13 mouse cellular contexts compared by ENCODE assay signal in the genomic region with DNA sequence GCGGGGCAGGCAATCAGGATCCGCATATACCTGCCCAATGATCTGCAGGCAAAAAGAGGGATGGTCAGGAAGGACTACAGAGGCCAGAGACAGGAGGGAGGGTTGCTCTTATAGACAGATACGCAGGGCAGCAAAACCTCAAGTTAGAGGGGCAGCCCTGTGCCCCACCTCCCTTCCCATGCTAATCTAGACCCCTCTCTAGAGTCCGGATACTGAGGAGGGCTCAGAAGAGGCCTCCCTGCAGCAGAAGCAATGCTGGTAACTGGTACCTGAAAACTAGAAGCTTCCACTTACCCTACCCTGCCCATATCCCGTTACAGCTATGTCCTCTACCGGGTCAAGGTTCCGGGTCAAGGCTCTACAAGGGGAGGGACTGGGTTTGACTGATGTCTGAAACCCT. TPM values are rescaled to one million over a fixed set of nuclear protein-coding genes. Genes with fewer than 3 reads are reported as not detected.
DNase-seq lines count a peak whose midpoint lies in the region; ATAC-seq and TF ChIP-seq lines count a peak whose summit lies in the region.
"Had no signal": no experiment of that assay in that cellular context is flagged by ENCODE, and none has a peak within 500 bp of the region (broad histone marks: within the 10 kb centered on the region; RNA-seq: fewer than 3 reads in every experiment).

No protein-coding gene starts in this region.

- DNase-seq in gastrocnemius, adult 2 months, result peak; percentile 10
- no peak for DNase-seq in gastrocnemius, postnatal 25 days
- no peak for DNase-seq in heart, postnatal 10 days
- DNase-seq in midbrain, embryonic 11.5 days (ENCODE audit: low spot score, missing footprints), result peak; percentile 17

- no peak overlapping the region for H3K4me2 ChIP-seq in heart, embryonic 14.5 days (ENCODE audit: low read length)
- no peak overlapping the region for H3K4me2 ChIP-seq in midbrain, embryonic 11.5 days
- no peak overlapping the region for H3K4me2 ChIP-seq in midbrain, embryonic 13.5 days (replicated peaks)
- H3K4me2 ChIP-seq: embryonic facial prominence, embryonic 12.5 days; forebrain, embryonic 13.5 days; forebrain, embryonic 15.5 days had no signal

- H3K27me3 ChIP-seq in heart, embryonic 14.5 days (ENCODE audit: control insufficient read depth, insufficient read depth, low read length), result no peaks in the 10 kb centered on the region
- no peaks in the 10 kb centered on the region for H3K27me3 ChIP-seq in midbrain, embryonic 11.5 days (ENCODE audit: control insufficient read depth, insufficient read depth, low read length)
- H3K27me3 ChIP-seq in midbrain, embryonic 13.5 days, result no peaks in the 10 kb centered on the region
- H3K27me3 ChIP-seq: CH12.LX; embryonic facial prominence, embryonic 12.5 days; forebrain, embryonic 13.5 days; forebrain, embryonic 15.5 days; Patski had no signal

- WGBS in heart, embryonic 14.5 days, result 93% methylated on average over 7 of the region's 7 CpGs
- 95% methylated on average over 7 of the region's 7 CpGs for WGBS in midbrain, embryonic 11.5 days
- WGBS in midbrain, embryonic 13.5 days, result 96% methylated on average over 7 of the region's 7 CpGs

- intact Hi-C loops in gastrocnemius, adult 2 months (cut with DNase I), result loop anchor here (5.0 kb wide), 3 partner anchors 41 to 166 kb away; partner anchors contain the start of genes Limk2 and Selenom
- intact Hi-C loops in heart, postnatal 10 days (cut with DNase I), result loop anchor here (2.0 to 5.0 kb wide), 2 partner anchors 62 to 166 kb away; partner anchors contain the start of genes Limk2 and Selenom

- no peak overlapping the region for H3K4me3 ChIP-seq in gastrocnemius, adult 2 months
- no peak overlapping the region for H3K4me3 ChIP-seq in heart, embryonic 14.5 days (ENCODE audit: control insufficient read depth in 1 of 2, insufficient read depth in 1 of 2, low read depth in 1 of 2, low read length in 2 of 2)
- no peak overlapping the region for H3K4me3 ChIP-seq in midbrain, embryonic 11.5 days (ENCODE audit: low read depth, low read length)
- no peak overlapping the region for H3K4me3 ChIP-seq in midbrain, embryonic 13.5 days (replicated peaks)
- H3K4me3 ChIP-seq: embryonic facial prominence, embryonic 10.5 days; embryonic facial prominence, embryonic 12.5 days; forebrain, embryonic 13.5 days; forebrain, embryonic 15.5 days had no signal

- H3K27ac ChIP-seq in gastrocnemius, adult 2 months, result no peak overlapping the region
- H3K27ac ChIP-seq in heart, embryonic 14.5 days (replicated peaks in 1 of 2; ENCODE audit: control insufficient read depth in 1 of 2, insufficient read depth in 1 of 2, low read depth in 2 of 2, low read length in 2 of 2), result no peak overlapping the region
- no peak overlapping the region for H3K27ac ChIP-seq in midbrain, embryonic 11.5 days (ENCODE audit: low read depth, low read length)
- no peak overlapping the region for H3K27ac ChIP-seq in midbrain, embryonic 13.5 days
- H3K27ac ChIP-seq: embryonic facial prominence, embryonic 10.5 days; embryonic facial prominence, embryonic 12.5 days; forebrain, embryonic 13.5 days; forebrain, embryonic 15.5 days had no signal

- H3K9me3 ChIP-seq in heart, embryonic 14.5 days (ENCODE audit: control insufficient read depth, low read length), result no peaks in the 10 kb centered on the region
- no peaks in the 10 kb centered on the region for H3K9me3 ChIP-seq in midbrain, embryonic 11.5 days (ENCODE audit: control insufficient read depth, low read length)
- no peaks in the 10 kb centered on the region for H3K9me3 ChIP-seq in midbrain, embryonic 13.5 days
- H3K9me3 ChIP-seq: embryonic facial prominence, embryonic 10.5 days; embryonic facial prominence, embryonic 12.5 days; forebrain, embryonic 13.5 days; forebrain, embryonic 15.5 days; G1E had no signal

- 0 out of 2 replicates have a peak overlapping the region, but pooled peaks have one; percentile 17 for H3K9ac ChIP-seq in heart, embryonic 14.5 days (ENCODE audit: low read length)
- H3K9ac ChIP-seq in midbrain, embryonic 11.5 days (ENCODE audit: low read length), result no peak overlapping the region
- H3K9ac ChIP-seq in midbrain, embryonic 13.5 days (replicated peaks), result no peak overlapping the region
- H3K9ac ChIP-seq: embryonic facial prominence, embryonic 12.5 days; forebrain, embryonic 13.5 days; forebrain, embryonic 15.5 days had no signal

- ATAC-seq in heart, embryonic 14.5 days (ENCODE audit: insufficient number of reproducible peaks, insufficient read depth, low FRiP score, low read depth), result no peak
- no peak for ATAC-seq in midbrain, embryonic 11.5 days (ENCODE audit: low FRiP score)
- ATAC-seq in midbrain, embryonic 13.5 days, result no peak

- H3K4me1 ChIP-seq in heart, embryonic 14.5 days (ENCODE audit: control insufficient read depth in 2 of 2, insufficient read depth in 2 of 2, low read length in 2 of 2), result peaks cover 24% of the 10 kb centered on the region in 2 experiments
- peaks cover 2% of the 10 kb centered on the region; the same call in 1 of the 2 replicates for H3K4me1 ChIP-seq in midbrain, embryonic 11.5 days (ENCODE audit: control insufficient read depth, insufficient read depth, low read length)
- peaks cover 23% of the 10 kb centered on the region; the same call in 1 of the 2 replicates for H3K4me1 ChIP-seq in midbrain, embryonic 13.5 days (replicated peaks)
- H3K4me1 ChIP-seq: forebrain, embryonic 15.5 days had no signal

- no peak for TF ChIP-seq CTCF in gastrocnemius, adult 2 months (IDR thresholded peaks at IDR 0.05)

- H3K36me3 ChIP-seq in heart, embryonic 14.5 days (ENCODE audit: control insufficient read depth, insufficient read depth, low read length), result peaks cover 81% of the 10 kb centered on the region
- H3K36me3 ChIP-seq in midbrain, embryonic 11.5 days (ENCODE audit: control insufficient read depth, insufficient read depth, low read length), result peaks cover 7% of the 10 kb centered on the region
- peaks cover 89% of the 10 kb centered on the region for H3K36me3 ChIP-seq in midbrain, embryonic 13.5 days

RNA-seq across cellular contexts. Expression of gene Pik3ip1, which starts 16.1 kb away (rescaled TPM):
- 10 to 100 TPM; 17.7 to 21.7 TPM for total RNA-seq in gastrocnemius, adult 2 months (2021)
- total RNA-seq in gastrocnemius, postnatal 25 days (2021), result 10 to 100 TPM; 15.3 to 17.7 TPM
- 32.2 TPM in 2 replicates for polyA plus RNA-seq in heart, embryonic 14.5 days (2014; fragmentation: Nextera tagmentation; extraction: Ambion mirVana)
- total RNA-seq in heart, postnatal 10 days (2021), result 10 to 100 TPM; 25.2 to 31.0 TPM
- polyA plus RNA-seq in midbrain, embryonic 11.5 days (2014; fragmentation: Nextera tagmentation; extraction: Ambion mirVana), result 10.5 and 12.1 TPM in 2 replicates
- 24.2 and 25.1 TPM in 2 replicates for polyA plus RNA-seq in midbrain, embryonic 13.5 days (2015; fragmentation: Nextera tagmentation; extraction: Ambion mirVana)

RNA-seq across cellular contexts. Expression of gene Patz1, which starts 57.7 kb away (rescaled TPM):
- total RNA-seq in gastrocnemius, adult 2 months (2021), result 10 to 100 TPM; 11.9 to 17.2 TPM
- total RNA-seq in gastrocnemius, postnatal 25 days (2021), result 1 to 10 TPM; 9.2 to 9.6 TPM
- polyA plus RNA-seq in heart, embryonic 14.5 days (2014; fragmentation: Nextera tagmentation; extraction: Ambion mirVana), result 23.7 and 26.2 TPM in 2 replicates
- 10 to 100 TPM; 34.9 to 38.5 TPM for total RNA-seq in heart, postnatal 10 days (2021)
- polyA plus RNA-seq in midbrain, embryonic 11.5 days (2014; fragmentation: Nextera tagmentation; extraction: Ambion mirVana), result 107 and 116 TPM in 2 replicates
- polyA plus RNA-seq in midbrain, embryonic 13.5 days (2015; fragmentation: Nextera tagmentation; extraction: Ambion mirVana), result 94.6 and 106 TPM in 2 replicates

Comparison
In these comparisons a context has a peak if more than half of its experiments do, and no peak if none do; other contexts are left out.
1. DNase-seq: peak in gastrocnemius, adult 2 months (single experiment) and midbrain, embryonic 11.5 days (single experiment); none in gastrocnemius, postnatal 25 days (single experiment) and heart, postnatal 10 days (0 of 2).